Mouse (Mus musculus): Measurements from ENCODE around the gene Lhx5. TPM values are rescaled to one million over a fixed set of nuclear protein-coding genes. Genes with fewer than 3 reads are reported as not detected.

Gene Lhx5
- total RNA-seq, 2 experiments from 2014 or later = not detected

DNA sequence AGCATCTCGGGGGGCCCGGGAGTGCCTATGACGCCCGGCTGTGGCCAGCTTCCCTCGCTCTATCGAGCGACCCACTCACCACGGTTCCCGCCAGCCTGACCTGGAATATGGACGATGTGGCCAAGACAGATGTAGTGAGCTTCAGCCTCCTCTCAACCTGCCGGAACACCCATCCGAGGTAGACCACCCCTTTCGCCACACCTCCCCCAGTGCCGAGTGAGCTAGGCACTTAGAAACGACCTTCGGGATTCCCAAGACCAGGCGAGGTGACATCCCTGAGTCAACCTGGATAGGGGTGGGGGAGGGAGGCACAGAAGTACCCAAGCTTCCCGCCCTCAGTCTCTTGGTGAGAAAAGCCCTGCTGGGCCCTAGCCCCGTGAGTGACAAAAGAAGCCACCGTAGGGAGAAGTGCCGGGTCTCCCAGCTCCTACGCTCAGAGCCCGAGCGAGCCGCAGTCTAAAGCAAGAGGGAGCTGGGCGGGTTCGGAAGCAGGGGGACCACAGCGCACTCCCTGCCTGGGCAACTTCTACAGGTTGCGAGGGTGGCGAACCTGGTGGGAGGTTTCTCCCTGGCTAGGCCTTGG, 407 bp upstream of the Lhx5 start:
- ATAC-seq (replicated peaks; ENCODE audit: low FRiP score, poor library complexity, severe bottlenecking) = no peak

DNA sequence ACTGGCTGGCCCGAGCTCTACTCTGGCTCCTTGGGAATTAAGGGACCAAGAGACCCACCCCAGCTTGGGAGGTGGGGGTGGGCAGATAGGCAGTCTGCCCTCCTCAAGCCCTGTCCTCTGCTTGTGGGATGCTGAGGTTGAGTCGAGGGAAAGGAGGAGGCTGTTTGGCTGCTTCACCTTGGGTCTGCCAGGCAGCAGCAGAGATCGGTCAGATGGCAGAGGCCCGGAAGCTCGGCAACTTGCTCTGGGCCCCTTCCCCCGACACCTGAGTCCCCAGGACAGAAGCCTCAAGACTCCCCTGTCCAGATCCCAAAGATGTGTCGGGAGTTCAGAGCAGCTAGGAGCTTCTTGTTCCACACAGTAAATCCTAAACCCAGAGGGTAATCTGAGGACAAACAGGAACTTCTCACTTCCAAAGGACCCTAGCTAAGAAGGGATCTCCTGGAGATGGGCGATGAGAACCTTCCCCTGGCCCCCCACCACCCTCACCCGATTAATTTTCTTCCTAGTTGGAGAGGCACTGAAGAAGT, 1.1 kb downstream of the Lhx5 start:
- no peak for ATAC-seq (replicated peaks; ENCODE audit: low FRiP score, poor library complexity, severe bottlenecking)

DNA sequence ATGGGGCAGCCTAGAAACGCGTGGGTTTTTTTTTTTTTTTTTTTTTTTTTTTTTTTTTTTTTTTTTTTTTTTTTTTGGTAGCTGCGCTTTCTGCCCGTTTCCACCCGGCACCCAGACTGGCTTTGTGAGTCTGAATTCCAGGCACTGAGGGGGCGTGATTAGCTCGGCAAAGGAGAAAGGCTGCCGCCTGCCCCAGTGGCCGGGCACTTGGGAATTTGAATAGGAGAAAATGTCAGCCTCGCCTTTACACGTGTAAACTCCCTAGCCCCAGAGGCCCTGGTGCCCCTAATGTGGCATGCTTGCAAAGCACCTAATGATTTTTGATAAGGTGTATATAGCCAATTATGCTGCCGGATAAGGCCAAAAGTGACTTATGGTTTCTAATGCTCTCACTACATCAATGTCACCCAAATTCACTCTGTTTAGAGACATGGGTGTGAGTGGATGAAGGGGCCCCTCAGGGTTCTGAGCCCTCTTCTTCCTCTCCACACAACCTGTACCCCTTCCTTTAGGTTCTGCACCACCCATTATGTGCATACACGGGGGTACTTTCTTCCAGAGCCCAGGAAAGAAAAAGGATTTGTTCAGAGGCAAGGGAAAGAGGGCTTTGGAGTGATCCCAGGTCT, 1.7 kb downstream of the Lhx5 start:
- ATAC-seq (replicated peaks; ENCODE audit: low FRiP score, poor library complexity, severe bottlenecking) = no peak

DNA sequence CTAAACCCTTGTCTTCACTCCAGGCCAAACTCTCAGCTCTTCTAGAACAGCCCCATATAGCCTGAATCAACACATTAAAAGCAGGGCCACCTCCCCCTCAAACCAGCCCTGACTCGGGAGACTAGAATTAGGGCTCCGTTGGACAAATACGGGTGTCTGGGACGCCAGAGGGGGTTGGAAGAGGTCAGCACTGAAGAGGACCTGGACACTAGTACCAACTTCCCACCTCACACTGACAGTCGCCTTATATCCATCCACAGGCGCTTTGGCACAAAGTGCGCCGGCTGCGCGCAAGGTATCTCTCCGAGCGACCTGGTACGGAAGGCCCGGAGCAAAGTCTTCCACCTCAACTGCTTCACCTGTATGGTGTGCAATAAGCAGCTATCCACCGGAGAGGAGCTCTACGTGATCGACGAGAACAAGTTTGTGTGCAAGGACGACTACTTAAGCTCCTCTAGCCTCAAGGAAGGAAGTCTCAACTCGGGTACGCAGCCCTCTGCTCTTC, 2.8 kb downstream of the Lhx5 start:
- ATAC-seq (replicated peaks; ENCODE audit: low FRiP score, poor library complexity, severe bottlenecking) = no peak

DNA sequence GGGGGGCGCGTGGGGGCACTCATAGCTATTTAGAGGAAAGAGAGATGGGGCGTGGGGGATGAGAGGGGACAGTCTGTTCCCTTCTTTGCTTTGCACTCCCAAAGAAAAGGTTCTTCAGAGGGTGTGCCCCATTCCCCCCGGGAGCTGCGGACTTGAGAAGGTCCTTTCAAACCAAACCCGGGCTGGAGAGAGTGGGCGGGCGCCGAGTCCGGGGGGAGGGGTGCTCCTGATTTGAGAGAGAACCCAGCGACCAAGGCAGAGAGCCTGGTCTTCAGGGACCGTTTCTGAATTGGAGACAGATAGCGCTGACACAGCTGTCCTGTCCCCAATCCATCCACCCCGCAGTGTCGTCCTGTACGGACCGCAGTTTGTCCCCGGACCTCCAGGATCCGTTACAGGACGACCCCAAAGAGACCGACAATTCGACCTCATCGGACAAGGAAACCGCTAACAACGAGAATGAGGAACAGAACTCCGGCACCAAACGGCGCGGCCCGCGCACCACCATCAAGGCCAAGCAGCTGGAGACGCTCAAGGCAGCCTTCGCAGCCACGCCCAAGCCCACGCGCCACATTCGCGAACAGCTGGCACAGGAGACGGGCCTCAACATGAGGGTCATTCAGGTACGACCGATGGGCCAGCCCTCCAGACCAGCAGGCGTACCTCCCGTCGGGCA, 3.6 kb downstream of the Lhx5 start:
- no peak for ATAC-seq (replicated peaks; ENCODE audit: low FRiP score, poor library complexity, severe bottlenecking)

DNA sequence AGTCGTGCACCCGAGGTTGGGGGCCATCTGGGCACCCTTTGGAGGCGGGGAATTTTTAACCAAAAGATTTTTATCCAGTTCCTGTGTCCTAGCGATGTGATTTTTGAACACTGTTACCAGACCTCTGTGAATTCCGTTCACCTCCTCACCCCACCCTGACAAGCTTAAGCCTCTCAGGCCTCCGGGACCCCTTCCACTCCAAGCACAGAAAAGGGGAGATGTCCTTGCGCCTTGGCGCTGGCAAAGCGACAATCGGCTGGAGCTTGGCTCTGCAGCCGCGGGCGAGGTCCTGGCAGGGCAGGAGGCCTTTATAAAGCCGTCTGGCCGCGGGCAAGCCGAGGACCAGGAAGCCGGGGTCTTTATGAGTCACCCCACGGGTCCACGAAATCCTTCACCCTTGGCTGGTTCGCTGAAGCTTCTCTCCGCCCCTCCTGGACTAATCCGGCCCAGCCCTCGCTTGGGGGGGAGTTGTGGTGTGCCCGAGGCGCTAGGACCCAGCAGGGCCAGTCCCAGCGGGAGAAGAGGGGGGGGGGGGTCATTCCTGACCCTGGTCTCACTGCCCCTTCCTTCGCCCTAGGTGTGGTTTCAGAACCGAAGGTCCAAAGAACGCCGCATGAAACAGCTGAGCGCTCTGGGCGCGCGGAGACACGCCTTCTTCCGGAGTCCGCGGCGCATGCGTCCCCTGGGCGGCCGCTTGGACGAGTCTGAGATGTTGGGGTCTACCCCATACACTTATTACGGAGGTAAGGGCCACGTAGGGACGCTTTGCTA, 4.4 kb downstream of the Lhx5 start:
- ATAC-seq (replicated peaks; ENCODE audit: low FRiP score, poor library complexity, severe bottlenecking) = no peak

DNA sequence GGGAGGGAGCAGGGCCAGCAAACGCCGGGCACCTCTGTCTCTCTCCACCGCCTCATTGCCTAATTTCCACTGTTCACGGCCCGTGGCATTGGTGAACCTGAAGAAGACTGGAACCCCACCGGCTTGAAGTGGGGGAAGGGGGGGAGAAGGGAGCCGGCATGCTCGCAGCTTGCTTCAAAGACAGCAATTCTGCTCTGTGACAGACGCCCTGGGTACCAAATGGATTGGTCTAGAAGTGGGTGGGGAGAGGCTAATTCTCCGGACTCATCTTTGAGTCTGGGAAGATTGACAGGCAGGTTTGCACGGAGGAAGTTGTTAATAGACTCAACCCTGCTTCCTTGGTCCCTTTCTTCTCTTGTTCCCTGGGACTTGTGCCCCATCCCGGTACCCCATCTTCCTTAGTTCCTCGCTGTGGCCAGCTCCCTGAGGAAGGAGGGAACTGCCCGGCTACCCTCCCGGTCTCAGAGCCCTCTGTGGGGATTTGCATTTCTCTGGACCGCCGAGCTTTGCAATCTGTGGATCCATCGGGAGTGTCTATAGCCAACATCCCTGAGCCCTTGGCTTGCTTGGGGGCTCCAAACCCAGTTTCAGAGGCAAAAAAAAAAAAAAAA, 5.5 kb downstream of the Lhx5 start:
- ATAC-seq (replicated peaks; ENCODE audit: low FRiP score, poor library complexity, severe bottlenecking) = no peak

DNA sequence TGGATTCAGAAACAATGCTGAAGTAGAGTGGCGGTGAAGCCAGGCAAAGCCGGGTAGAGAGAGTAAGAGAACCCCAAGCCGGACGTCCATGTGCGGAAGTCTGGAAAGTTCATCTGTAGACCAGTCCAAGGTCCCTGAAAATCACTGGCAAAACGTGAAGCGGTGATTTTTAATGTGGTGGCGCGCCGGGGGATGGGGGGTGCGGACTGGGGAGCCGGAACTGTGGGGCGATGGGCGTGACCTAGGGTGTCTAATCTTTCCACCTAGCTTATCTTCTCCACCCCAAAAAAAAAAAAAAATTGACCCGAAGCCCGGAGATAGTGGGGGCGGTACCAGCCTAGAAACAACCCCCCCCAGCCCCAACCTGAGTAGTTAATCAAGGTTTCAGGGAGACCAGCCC, 6.0 kb downstream of the Lhx5 start:
- no peak for ATAC-seq (replicated peaks; ENCODE audit: low FRiP score, poor library complexity, severe bottlenecking)

DNA sequence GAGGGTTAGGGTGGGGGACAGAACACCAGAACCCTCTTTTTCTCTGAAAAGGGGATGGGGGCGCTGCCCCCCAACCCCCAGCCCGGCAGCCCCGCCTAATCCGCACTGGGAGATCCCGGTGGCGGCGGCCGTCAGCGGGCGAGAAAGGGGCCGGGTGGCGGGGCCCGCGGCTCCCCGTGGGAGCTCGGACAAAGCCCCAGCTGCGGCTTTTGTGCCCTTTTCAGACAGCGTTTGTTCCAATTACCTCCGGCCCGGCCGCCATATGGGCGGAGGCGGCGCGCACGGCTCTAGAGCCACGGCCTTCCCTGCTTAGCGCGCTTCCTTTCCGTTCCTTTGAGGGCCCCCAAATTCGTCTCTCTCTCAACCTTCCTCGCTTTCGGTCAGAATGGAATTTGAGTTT, 6.5 kb downstream of the Lhx5 start:
- ATAC-seq (replicated peaks; ENCODE audit: low FRiP score, poor library complexity, severe bottlenecking) = no peak

DNA sequence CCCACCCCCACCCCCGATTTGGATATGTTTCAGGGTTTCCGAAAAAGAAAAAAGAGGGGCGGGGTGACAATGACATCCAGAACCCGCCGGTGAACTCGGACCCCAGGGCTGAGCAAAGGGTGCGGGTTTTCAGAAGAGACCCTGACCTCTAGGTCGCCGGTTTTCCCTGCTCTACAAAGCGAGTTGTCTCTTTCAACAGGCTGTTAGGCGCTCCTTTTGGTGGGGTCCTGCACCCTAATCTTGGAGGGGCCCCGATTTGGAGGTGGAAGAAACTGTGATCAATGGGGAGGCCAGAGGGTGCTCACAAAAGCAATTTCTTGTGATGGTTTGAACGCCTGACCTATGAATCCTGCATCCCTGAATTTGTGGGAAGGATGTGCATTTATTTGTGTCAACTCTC, 7.0 kb downstream of the Lhx5 start:
- ATAC-seq (replicated peaks; ENCODE audit: low FRiP score, poor library complexity, severe bottlenecking) = no peak

DNA sequence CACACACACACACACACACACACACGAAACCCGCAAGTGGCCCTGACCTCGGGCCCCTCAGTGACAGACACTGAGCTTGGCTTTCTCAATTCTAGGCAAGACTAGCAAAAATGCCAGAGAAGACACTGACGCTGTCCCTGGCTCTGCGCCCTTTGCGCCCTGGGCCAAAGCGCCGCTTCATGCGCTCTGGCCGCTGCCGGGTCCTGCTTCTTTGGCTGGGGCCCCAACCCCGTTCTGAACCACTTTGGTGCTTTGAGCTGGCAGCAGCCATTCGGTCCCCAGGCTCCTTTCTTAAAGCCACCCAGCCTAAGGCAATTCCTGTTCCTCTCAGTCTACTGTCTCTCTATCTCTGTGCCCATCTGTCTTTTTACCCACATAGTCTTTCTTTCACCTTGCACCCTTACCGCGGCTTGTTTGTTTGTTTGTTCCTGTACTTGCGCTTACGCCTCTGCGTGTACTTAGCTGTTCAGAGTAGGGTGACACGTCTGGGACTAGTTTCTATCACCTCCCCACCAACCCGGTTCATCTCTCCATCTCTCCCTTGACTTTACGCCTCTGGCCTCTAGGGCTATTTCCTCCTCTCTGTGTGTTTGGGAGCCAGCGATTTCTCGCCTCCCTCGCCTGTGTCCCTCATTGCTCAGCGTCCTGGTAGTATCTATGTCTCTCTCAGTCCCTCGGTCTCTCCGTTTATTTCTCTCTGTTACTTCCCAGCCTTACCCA, 7.7 kb downstream of the Lhx5 start:
- no peak for ATAC-seq (replicated peaks; ENCODE audit: low FRiP score, poor library complexity, severe bottlenecking)

DNA sequence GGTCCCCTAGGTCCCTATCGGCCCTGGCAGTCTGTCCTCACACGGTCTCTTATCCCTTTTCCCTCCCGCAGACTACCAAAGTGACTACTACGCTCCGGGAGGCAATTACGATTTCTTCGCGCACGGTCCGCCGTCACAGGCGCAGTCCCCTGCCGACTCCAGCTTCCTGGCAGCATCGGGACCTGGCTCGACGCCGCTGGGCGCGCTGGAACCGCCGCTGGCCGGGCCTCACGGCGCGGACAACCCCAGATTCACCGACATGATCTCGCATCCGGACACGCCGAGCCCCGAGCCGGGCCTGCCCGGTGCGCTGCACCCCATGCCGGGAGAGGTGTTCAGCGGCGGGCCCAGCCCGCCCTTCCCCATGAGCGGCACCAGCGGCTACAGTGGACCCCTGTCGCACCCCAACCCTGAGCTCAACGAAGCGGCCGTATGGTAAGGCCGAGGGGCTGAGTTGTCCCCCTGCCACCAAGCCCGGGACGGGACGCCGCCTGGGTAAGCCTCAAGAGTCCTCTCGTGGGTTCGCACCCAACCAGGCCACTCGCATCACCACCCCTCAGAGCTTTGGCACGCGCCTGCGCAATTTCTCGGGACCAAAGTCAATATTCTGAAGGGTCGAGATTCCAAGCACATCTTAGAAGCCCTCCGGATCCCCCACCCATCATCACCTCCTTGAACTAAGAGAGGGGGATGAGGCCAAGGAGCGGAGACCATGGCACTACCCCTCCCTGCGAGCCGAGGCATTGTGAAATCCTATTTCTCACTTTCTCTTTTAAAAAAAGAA, 8.6 kb downstream of the Lhx5 start:
- ATAC-seq (replicated peaks; ENCODE audit: low FRiP score, poor library complexity, severe bottlenecking) = no peak

DNA sequence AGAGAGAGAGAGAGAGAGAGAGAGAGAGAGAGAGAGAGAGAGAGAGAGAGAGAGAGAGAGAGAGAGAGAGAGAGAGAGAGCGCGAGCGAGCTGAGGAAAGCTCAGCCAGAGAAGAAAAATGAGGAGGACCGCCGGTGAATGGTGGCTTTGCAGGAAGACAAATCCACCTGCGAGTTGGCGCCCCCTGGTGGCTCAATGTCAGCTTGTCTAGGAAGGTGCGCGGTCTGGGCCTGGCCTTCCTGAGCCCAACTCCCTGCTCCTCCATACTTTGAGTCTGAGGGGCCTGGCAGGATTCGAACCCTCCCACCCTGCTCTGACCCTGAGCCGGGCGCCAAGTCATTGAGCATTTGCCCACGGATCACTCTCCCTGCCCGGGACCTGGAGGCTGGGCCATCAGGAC, 9.2 kb downstream of the Lhx5 start:
- ATAC-seq (replicated peaks; ENCODE audit: low FRiP score, poor library complexity, severe bottlenecking) = peak; percentile 78

DNA sequence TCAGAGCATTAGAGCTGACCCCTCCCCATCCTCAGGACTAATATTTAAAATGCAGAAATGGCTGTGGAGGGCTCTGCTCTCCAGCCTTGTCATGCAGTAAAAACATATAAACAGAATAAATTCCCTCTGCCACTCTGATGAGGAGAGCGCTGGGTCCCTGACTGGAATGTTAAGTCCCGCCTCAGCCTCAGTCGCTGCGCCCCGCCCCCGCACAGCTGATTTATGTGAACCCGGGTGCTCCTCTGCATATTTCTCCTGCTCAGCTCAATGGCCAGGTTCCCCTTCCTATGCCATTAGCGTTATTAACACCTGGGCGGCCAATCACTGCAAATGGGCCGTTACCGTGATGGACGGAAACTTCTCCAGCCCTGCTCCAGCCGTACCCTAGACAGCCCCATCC, 15.8 kb downstream of the Lhx5 start:
- no peak for ATAC-seq (replicated peaks; ENCODE audit: low FRiP score, poor library complexity, severe bottlenecking)

DNA sequence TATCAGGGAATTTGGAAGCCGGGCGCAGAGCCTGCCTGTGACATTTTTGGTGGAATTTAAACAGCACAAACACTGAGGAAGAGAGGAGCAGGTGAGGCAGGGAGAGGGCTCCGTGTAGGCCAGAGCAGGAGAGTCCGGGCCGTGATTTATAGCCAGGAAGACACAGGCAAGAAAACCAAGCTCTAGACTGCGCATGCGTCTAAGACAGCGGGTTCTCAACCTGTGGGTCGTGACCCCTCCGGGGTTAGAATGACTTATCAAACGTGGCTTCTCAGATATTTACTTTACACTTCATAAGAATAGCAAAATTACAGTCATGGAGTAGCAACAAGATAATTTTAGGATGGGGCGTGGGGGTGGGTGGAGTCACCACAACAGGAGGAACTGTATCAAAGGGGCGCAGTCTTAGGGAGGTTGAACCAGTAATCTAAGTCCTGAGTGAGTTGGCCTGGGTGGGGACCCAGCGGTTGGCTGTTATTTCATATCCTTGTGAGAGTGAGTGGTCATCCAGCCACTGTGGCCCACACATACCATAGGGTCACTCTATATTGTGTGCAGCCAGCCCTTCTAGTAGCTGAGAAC, 23.3 kb downstream of the Lhx5 start:
- ATAC-seq (replicated peaks; ENCODE audit: low FRiP score, poor library complexity, severe bottlenecking) = no peak

DNA sequence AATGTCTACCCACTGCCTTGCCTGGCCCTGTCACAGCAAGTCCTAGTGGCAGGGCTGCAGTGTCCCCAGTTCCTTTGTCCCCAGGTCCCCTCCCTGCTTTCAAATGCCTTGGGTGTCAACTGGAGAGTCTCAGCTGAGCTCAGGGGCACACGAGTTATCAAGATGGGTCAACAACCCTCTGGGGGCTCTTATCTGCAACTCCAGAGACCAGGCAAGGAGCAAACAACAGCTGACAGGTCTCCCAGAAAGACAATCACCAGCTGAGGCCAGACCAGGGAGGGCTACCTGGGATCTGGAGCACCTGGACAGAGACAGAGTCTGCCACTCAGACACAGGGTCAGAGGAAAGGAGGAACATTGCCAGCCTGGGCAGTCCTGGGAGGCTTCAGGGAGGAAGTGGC, 24.8 kb downstream of the Lhx5 start:
- ATAC-seq (replicated peaks; ENCODE audit: low FRiP score, poor library complexity, severe bottlenecking) = no peak

DNA sequence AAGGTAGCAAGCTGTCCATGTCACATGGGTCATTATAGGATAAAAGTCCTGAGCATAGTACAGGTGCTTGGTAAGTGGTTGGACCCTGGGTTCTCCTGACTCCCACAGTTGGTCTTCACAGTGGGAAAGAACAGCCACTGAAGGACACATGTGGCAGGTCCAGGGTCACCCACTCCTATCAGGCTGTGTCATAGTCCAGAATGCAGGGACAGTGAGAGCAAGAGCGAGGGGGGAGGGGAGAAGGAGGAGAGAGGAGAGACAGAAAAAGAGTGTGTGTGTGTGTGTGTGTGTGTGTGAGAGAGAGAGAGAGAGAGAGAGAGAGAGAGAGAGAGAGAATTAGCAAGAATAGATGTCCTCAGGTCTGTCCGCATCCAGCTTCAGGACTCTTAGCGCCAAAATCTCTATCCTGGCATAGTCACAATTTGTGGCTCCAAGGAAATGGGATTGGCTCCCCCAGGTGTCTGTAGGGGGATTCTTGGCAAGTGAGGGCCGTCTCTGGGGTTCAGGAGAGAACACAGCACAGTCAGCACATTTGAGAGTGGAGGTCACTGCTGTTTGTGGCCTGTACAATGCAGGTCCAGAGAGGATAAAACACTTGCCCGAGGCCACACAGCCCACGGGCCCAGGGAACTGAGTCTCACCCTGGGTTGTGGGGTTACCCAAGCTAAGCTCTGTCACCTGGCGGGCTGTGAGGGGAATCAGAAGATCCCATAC, 25.5 kb downstream of the Lhx5 start:
- no peak for ATAC-seq (replicated peaks; ENCODE audit: low FRiP score, poor library complexity, severe bottlenecking)

DNA sequence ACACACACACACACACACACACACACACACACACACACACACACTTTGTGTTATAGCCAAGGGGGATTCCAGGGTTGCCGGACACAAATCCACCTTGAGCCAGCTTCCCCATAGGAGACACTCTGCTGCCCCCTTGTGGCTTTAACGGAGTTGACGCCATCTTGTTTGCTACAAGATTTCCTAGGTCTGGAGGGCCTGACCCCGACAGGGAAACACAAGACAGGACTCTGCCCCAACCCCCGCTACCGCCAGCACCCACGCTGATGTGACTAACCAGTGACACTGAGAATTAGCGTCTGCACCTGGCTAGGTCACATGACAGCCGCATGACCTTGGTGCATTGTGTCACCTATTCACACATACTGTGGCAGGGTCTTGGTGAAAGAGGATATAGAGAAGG, 26.1 kb downstream of the Lhx5 start:
- ATAC-seq (replicated peaks; ENCODE audit: low FRiP score, poor library complexity, severe bottlenecking) = 0 out of 2 replicates have a peak, but pooled peaks have one; percentile 46

Measured in erythroblast, adult 5-6 weeks (primary cell).